Mouse (Mus musculus) E14TG2a.4 (cell line): ENCODE results near the gene Sphk2.

ENCODE experiments used
- H3K27me3 ChIP-seq: 2 replicates; pipeline ENCODE4 v1.6.1; 2014; ENCODE audit warnings: low read length, control low read depth; ENCODE audit not compliant: insufficient read depth
- H3K36me3 ChIP-seq: 2 replicates; pipeline ENCODE4 v1.6.1; 2014; ENCODE audit warnings: low read length, control low read depth; ENCODE audit not compliant: insufficient read depth
- H3K4me1 ChIP-seq: replicated peaks from 2 replicates; pipeline ENCODE4 v1.6.1; 2014; ENCODE audit warnings: low read depth, low read length, control low read depth
- H3K4me3 ChIP-seq: replicated peaks from 2 replicates; pipeline ENCODE4 v1.5.1; 2014; ENCODE audit warnings: mild to moderate bottlenecking, low read length
- H3K9me3 ChIP-seq: 2 replicates; pipeline ENCODE4 v1.6.1; 2014; ENCODE audit warnings: low read length, control low read depth
- CTCF ChIP-seq: conservative IDR thresholded peaks from 2 replicates; pipeline ENCODE4 v1.5.1; 2014; ENCODE audit warnings: low read length
- NANOG ChIP-seq: IDR thresholded peaks from 2 replicates; pipeline ENCODE4 v1.6.1; 2014; ENCODE audit warnings: borderline replicate concordance, low read length, mixed read lengths
- POU5F1 ChIP-seq: IDR thresholded peaks from 2 replicates; pipeline ENCODE4 v1.6.1; 2014; ENCODE audit warnings: low read length, borderline replicate concordance

Sphk2 gene

GRCm38 (mm10) chr7:45686841-45687240, 31.0 kb downstream of the Sphk2 start:
- Histone ChIP-seq H3K9me3 (no peaks in the 10 kb centered on the region), H3K4me1 (peaks cover 64% of the 10 kb centered on the region), H3K36me3 (no peaks in the 10 kb centered on the region), H3K4me3 (no peak overlapping the region), H3K27me3 (peaks cover 35% of the 10 kb centered on the region)
- no peak for TF ChIP-seq POU5F1
- no peak for TF ChIP-seq NANOG
- no peak for TF ChIP-seq CTCF

DNA sequence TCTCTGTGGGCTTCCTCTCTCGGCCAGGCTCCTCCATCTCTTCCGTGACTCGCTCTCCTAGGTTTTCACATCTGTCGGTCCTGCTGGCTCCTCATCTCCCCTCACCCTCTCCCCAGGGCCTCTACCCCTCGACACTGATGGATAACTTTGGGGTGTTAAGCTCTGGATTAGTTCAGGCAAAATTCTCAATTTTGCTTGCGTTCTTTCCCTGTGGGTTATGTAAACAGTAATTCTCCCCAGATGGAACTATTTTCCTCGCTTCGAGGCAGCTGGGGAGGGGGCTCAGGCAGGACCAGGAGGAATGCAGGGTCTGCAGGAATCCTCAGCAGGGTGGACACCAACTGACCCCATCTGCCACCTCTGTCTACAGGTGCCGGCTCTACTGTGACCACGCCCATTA, 32.0 kb downstream of the Sphk2 start:
- Histone ChIP-seq H3K4me3 (no peak overlapping the region), H3K4me1 (peaks cover 58% of the 10 kb centered on the region), H3K27me3 (peaks cover 24% of the 10 kb centered on the region), H3K9me3 (no peaks in the 10 kb centered on the region), H3K36me3 (no peaks in the 10 kb centered on the region)
- TF ChIP-seq NANOG = no peak
- TF ChIP-seq CTCF = no peak
- no peak for TF ChIP-seq POU5F1

DNA sequence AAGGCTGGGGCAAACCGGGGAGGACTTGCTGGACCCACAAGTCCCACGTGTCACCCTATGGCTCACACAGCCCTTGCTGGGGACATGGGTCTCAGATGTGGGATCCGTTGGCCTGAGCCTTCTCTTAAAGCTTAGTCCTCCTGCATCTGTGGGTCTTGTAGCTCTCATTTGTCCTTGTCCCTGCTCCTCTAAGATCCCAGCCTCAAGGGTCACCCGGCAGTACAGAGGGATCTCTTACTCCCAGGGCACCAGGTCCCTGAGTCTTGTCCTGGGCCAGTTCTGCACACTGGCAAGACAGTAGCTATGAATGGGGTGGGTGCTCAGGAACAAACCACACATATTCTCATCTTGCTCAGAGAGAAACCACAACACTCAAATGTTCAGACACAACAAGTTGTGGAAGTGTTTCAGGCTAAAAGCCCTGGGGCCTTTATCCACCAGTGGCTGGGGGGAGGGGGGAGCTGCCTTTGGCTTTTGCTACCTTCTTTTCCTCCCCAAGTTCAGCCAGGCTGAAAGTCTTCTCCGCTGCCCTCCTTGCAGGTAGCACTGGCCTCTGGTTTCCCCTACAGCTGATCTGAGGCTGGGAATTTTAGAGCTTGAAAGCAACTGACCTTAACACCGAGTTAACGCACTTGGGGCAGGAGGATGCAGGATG, 34.3 kb downstream of the Sphk2 start, which contains the start of gene Ntn5:
Ntn5 (plus strand) TSS at position 627 of the 655 bp plus-strand sequence.
- Histone ChIP-seq H3K4me1 (peaks cover 44% of the 10 kb centered on the region), H3K27me3 (peaks cover 10% of the 10 kb centered on the region), H3K9me3 (no peaks in the 10 kb centered on the region), H3K4me3 (peak within 1 kb of the TSS; percentile 48), H3K36me3 (no peaks in the 10 kb centered on the region; the same call in 1 of the 2 replicates)
- TF ChIP-seq POU5F1 (no peak), CTCF (no peak), NANOG (no peak)

DNA sequence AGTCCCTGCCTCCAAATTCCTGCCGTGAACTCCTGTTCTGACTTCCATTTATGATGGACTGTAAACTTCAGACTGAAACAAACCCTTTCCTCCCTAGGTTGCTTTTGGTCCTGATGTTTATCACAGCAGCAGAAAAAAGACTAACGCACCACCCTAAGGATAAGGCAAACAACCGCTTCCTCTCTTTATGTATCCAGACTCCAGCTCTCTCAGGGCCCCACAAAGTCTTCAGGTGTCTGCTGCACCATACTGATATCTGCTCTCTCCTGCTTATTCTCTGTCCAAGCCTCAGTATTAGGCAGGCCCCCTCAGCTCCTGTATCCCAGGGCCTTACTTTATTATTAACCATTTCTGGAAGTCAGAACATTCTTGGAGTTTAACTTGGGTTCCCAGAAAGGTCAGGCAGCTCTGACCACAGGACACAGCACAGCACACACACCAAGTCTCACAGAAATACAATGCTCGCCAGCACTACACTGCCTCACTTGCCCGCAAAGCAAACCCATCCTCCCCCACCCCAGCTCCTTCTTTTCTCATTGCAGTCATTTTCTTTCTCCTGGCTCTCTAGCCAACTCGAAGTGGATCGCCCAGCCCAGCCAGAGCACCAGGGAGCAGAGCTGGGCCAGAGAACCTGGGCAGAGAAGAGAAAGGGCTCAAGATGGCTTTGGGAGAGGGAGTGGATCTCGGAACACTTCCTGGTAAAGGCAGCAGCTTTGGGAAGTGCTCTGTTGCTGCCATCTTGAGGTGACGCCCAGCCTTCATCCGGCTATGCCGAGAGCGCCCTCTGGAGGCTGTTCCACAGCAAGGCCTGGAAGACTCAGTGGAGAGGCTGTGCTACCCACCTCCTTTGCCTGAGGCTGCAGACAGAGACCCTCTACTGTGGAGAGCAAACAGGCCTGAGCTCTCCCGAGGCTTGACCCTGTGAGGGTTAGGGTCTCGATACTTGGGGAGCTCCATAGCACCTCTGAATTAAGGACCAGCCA, 35.4 kb downstream of the Sphk2 start:
- Histone ChIP-seq H3K27me3 (peaks cover 19% of the 10 kb centered on the region), H3K4me1 (peaks cover 45% of the 10 kb centered on the region), H3K9me3 (no peaks in the 10 kb centered on the region), H3K4me3 (peak overlapping the region; percentile 61), H3K36me3 (no peaks in the 10 kb centered on the region; the same call in 1 of the 2 replicates)
- TF ChIP-seq POU5F1 (no peak), CTCF (peak; percentile 93), NANOG (no peak)

DNA sequence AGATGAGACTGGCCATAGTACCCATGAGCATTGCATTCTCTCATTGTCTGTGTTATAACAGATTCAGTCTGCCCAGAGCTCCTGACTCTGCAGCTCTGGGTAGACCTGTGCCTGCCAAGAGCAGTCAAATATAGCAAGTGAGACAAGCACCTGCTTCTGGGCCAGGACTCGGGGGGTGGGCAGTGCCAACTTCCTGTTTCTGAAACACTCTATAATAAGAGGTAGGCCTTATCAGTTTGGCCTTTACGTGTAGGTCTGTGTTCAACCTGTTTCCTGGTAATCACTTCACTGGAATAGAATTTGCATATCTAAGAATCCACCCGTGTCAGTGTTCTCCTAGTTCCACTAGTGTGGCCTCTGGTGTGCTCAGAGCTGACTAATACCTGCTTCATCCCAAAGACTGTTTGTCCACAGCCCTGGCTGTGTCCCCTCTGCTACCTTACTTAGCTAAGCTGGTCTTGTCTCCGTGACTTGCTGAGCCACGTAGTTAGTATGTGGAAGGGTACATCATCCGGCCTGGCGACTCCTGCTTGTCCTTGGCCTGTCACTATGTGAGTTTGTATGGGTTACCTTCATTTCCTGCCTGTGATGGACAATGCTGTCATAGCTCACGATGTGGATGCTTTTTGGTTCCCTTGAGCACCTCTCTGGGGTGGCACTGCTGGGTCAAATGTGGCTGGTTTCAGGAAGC, 36.6 kb downstream of the Sphk2 start:
- H3K27me3 ChIP-seq = peaks cover 24% of the 10 kb centered on the region
- no peak overlapping the region for H3K4me3 ChIP-seq
- TF ChIP-seq CTCF = no peak
- TF ChIP-seq NANOG = no peak
- no peak for TF ChIP-seq POU5F1
- H3K36me3 ChIP-seq = no peaks in the 10 kb centered on the region; the same call in 1 of the 2 replicates
- peaks cover 43% of the 10 kb centered on the region for H3K4me1 ChIP-seq
- no peaks in the 10 kb centered on the region for H3K9me3 ChIP-seq

- Histone ChIP-seq H3K4me1 (peaks cover 39% of the 10 kb centered on the region), H3K36me3 (no peaks in the 10 kb centered on the region; the same call in 1 of the 2 replicates), H3K4me3 (no peak overlapping the region), H3K27me3 (peaks cover 22% of the 10 kb centered on the region), H3K9me3 (no peaks in the 10 kb centered on the region)
- TF ChIP-seq CTCF = no peak
- TF ChIP-seq POU5F1 = no peak
- no peak for TF ChIP-seq NANOG
These were observed 37.7 kb downstream of the Sphk2 start for GRCm38 (mm10) chr7:45679966-45680621.

GRCm38 (mm10) chr7:45678513-45678912, 39.3 kb downstream of the Sphk2 start:
- peaks cover 27% of the 10 kb centered on the region for H3K27me3 ChIP-seq
- H3K4me3 ChIP-seq = no peak overlapping the region
- H3K9me3 ChIP-seq = no peaks in the 10 kb centered on the region
- TF ChIP-seq NANOG = no peak
- no peak for TF ChIP-seq CTCF
- TF ChIP-seq POU5F1 = no peak
- H3K36me3 ChIP-seq = no peaks in the 10 kb centered on the region; the same call in 1 of the 2 replicates
- peaks cover 23% of the 10 kb centered on the region for H3K4me1 ChIP-seq
